Mouse (Mus musculus) liver, adult (tissue): ENCODE results near the gene Tmem189.

Experiments
- GATA4 ChIP-seq: IDR thresholded peaks from 2 replicates; pipeline ENCODE4 v1.6.1; 2014; ENCODE audit warnings: mild to moderate bottlenecking, low read length; ENCODE audit not compliant: insufficient replicate concordance

Gene Tmem189

GRCm38 (mm10) chr2:167691410-167691809, 1.8 kb upstream of the Tmem189 start:
- TF ChIP-seq GATA4 = no peak

- no peak for TF ChIP-seq GATA4
Observed at GRCm38 (mm10) chr2:167690962-167691311, 1.3 kb upstream of the Tmem189 start.

- no peak for TF ChIP-seq GATA4
Observed at GRCm38 (mm10) chr2:167690219-167690961, 768 bp upstream of the Tmem189 start.

GRCm38 (mm10) chr2:167688498-167689451, 847 bp downstream of the Tmem189 start, which contains the start of gene Cebpb:
Gene Cebpb, plus strand, starts transcription at chr2:167688915.
- no peak for TF ChIP-seq GATA4

GRCm38 (mm10) chr2:167688126-167688497, 1.5 kb downstream of the Tmem189 start:
- TF ChIP-seq GATA4 = no peak

- TF ChIP-seq GATA4 = peak; percentile 99
Observed at GRCm38 (mm10) chr2:167687651-167688101, 1.9 kb downstream of the Tmem189 start.

- no peak for TF ChIP-seq GATA4
Observed at GRCm38 (mm10) chr2:167687250-167687586, 2.4 kb downstream of the Tmem189 start.

GRCm38 (mm10) chr2:167686382-167687249, 3.0 kb downstream of the Tmem189 start:
- TF ChIP-seq GATA4 = no peak

GRCm38 (mm10) chr2:167685865-167686264, 3.8 kb downstream of the Tmem189 start:
- TF ChIP-seq GATA4 = no peak

- no peak for TF ChIP-seq GATA4
Observed at GRCm38 (mm10) chr2:167685137-167685536, 4.5 kb downstream of the Tmem189 start.

- no peak for TF ChIP-seq GATA4
Observed at GRCm38 (mm10) chr2:167683721-167684120, 5.9 kb downstream of the Tmem189 start.

- TF ChIP-seq GATA4 = no peak
Observed at GRCm38 (mm10) chr2:167680657-167681056, 9.0 kb downstream of the Tmem189 start.

- TF ChIP-seq GATA4 = peak; percentile 23; the same call in 1 of the 2 replicates
Observed at GRCm38 (mm10) chr2:167679902-167680430, 9.7 kb downstream of the Tmem189 start.

- no peak for TF ChIP-seq GATA4
Observed at GRCm38 (mm10) chr2:167678600-167678999, 11.0 kb downstream of the Tmem189 start.
